ENCODE assay signal across 30 mouse cellular contexts in genomic region chr1:57800846-57801245, GRCm38 (mm10). TPM values are rescaled to one million over a fixed set of nuclear protein-coding genes. Genes with fewer than 3 reads are reported as not detected.
A peak's percentile ranks its signal among the peaks of the same experiment; 100 is the strongest.
DNase-seq lines count a peak whose midpoint lies in the region; ATAC-seq lines count a peak whose summit lies in the region.
"Had no signal": no experiment of that assay in that cellular context is flagged by ENCODE, and none has a peak within 500 bp of the region (broad histone marks: within the 10 kb centered on the region; RNA-seq: fewer than 3 reads in every experiment).

No protein-coding gene starts in this region.

- H3K4me3 ChIP-seq in neural tube, embryonic 15.5 days (replicated peaks): no peak overlapping the region
- no peak overlapping the region for H3K4me3 ChIP-seq in liver, embryonic 11.5 days (ENCODE audit: low read depth, low read length)
- H3K4me3 ChIP-seq: embryonic facial prominence, embryonic 10.5 days; embryonic facial prominence, embryonic 15.5 days; forebrain, embryonic 13.5 days; gastrocnemius, adult 2 months; hindbrain, embryonic 13.5 days; lung, embryonic 15.5 days; midbrain, embryonic 10.5 days; neural tube, embryonic 12.5 days; stomach, embryonic 15.5 days had no signal

- no peak overlapping the region for H3K4me2 ChIP-seq in neural tube, embryonic 15.5 days
- no peak overlapping the region for H3K4me2 ChIP-seq in liver, embryonic 11.5 days
- H3K4me2 ChIP-seq: embryonic facial prominence, embryonic 15.5 days; forebrain, embryonic 13.5 days; heart, embryonic 11.5 days; hindbrain, embryonic 13.5 days; lung, embryonic 15.5 days; neural tube, embryonic 12.5 days; stomach, embryonic 15.5 days had no signal

- peak; percentile 28 for DNase-seq in layer of hippocampus, adult 11-12 months (ENCODE audit: low spot score)
- no peak for DNase-seq in layer of hippocampus, adult 9-10 months (ENCODE audit: low spot score)
- no peak for DNase-seq in neural tube, embryonic 10.5 days (ENCODE audit: extremely low spot score, low spot score)
- peak; percentile 21 to 34 for DNase-seq in layer of hippocampus, postnatal 10 days (ENCODE audit: low spot score in 2 of 2)
- DNase-seq in liver, embryonic 11.5 days (ENCODE audit: low spot score): no peak
- DNase-seq: adrenal gland, adult 2 months; adrenal gland, postnatal 36 days; cerebellum, adult 2 months; cerebellum, postnatal 25 days; gastrocnemius, adult 2 months; gastrocnemius, postnatal 36 days; heart, adult 18-20 months; heart, postnatal 36 days; kidney, adult 18-20 months; kidney, postnatal 36 days; liver; right cerebral cortex, postnatal 25 days had no signal

- no peaks in the 10 kb centered on the region for H3K9me3 ChIP-seq in neural tube, embryonic 15.5 days (replicated peaks)
- no peaks in the 10 kb centered on the region for H3K9me3 ChIP-seq in liver, embryonic 11.5 days (ENCODE audit: control insufficient read depth, low read length)
- H3K9me3 ChIP-seq: embryonic facial prominence, embryonic 10.5 days; embryonic facial prominence, embryonic 15.5 days; forebrain, embryonic 13.5 days; hindbrain, embryonic 13.5 days; lung, embryonic 15.5 days; midbrain, embryonic 10.5 days; neural tube, embryonic 12.5 days; stomach, embryonic 15.5 days had no signal

- peaks cover 17% of the 10 kb centered on the region for H3K4me1 ChIP-seq in neural tube, embryonic 15.5 days
- H3K4me1 ChIP-seq in liver, embryonic 11.5 days (replicated peaks; ENCODE audit: control insufficient read depth, insufficient read depth, low read length): no peaks in the 10 kb centered on the region
- H3K4me1 ChIP-seq: lung, embryonic 15.5 days; neural tube, embryonic 12.5 days; stomach, embryonic 15.5 days had no signal

- 0 out of 2 replicates have a peak, but pooled peaks have one; percentile 10 for ATAC-seq in neural tube, embryonic 15.5 days (ENCODE audit: low FRiP score)
- no peak for ATAC-seq in liver, embryonic 11.5 days (replicated peaks; ENCODE audit: low FRiP score)
- ATAC-seq: activated CD4-positive, CD25-positive, alpha-beta regulatory T cell, adult 4 months; forebrain, embryonic 13.5 days had no signal

- H3K27ac ChIP-seq in neural tube, embryonic 15.5 days (replicated peaks): no peak overlapping the region
- no peak overlapping the region for H3K27ac ChIP-seq in liver, embryonic 11.5 days (ENCODE audit: low read depth, low read length)
- H3K27ac ChIP-seq: embryonic facial prominence, embryonic 10.5 days; embryonic facial prominence, embryonic 15.5 days; forebrain, embryonic 13.5 days; gastrocnemius, adult 2 months; hindbrain, embryonic 13.5 days; lung, embryonic 15.5 days; midbrain, embryonic 10.5 days; neural tube, embryonic 12.5 days; stomach, embryonic 15.5 days had no signal

- no peak overlapping the region for H3K9ac ChIP-seq in neural tube, embryonic 15.5 days (replicated peaks)
- H3K9ac ChIP-seq in liver, embryonic 11.5 days (ENCODE audit: low read depth, low read length): no peak overlapping the region
- H3K9ac ChIP-seq: embryonic facial prominence, embryonic 15.5 days; forebrain, embryonic 13.5 days; hindbrain, embryonic 13.5 days; lung, embryonic 15.5 days; neural tube, embryonic 12.5 days; stomach, embryonic 15.5 days had no signal

- no peaks in the 10 kb centered on the region for H3K36me3 ChIP-seq in neural tube, embryonic 15.5 days
- no peaks in the 10 kb centered on the region for H3K36me3 ChIP-seq in liver, embryonic 11.5 days (ENCODE audit: control insufficient read depth, insufficient read depth, low read length)
- H3K36me3 ChIP-seq: embryonic facial prominence, embryonic 10.5 days; hindbrain, embryonic 13.5 days; lung, embryonic 15.5 days; midbrain, embryonic 10.5 days; neural tube, embryonic 12.5 days; stomach, embryonic 15.5 days had no signal

- H3K27me3 ChIP-seq in neural tube, embryonic 15.5 days (replicated peaks): no peaks in the 10 kb centered on the region
- no peaks in the 10 kb centered on the region for H3K27me3 ChIP-seq in liver, embryonic 11.5 days (replicated peaks; ENCODE audit: control insufficient read depth, insufficient read depth, low read length)
- H3K27me3 ChIP-seq: CH12.LX; embryonic facial prominence, embryonic 15.5 days; forebrain, embryonic 13.5 days; hindbrain, embryonic 13.5 days; lung, embryonic 15.5 days; neural tube, embryonic 12.5 days; stomach, embryonic 15.5 days had no signal

- WGBS in neural tube, embryonic 15.5 days: 66% methylated on average over 6 of the region's 6 CpGs
- WGBS in liver, embryonic 11.5 days: 75% methylated on average over 6 of the region's 6 CpGs

RNA-seq across cellular contexts. Expression of gene Spats2l, which starts 26.9 kb away (rescaled TPM):
- polyA plus RNA-seq in neural tube, embryonic 15.5 days (2015; fragmentation: Nextera tagmentation; extraction: Ambion mirVana): 78.3 and 78.7 TPM in 2 replicates
- 10 to 100 TPM; 38.0 to 39.3 TPM for total RNA-seq in layer of hippocampus, postnatal 10 days (2021)
- 16.8 and 18.0 TPM in 2 replicates for polyA plus RNA-seq in liver, embryonic 11.5 days (2014; fragmentation: Nextera tagmentation; extraction: Ambion mirVana)
- total RNA-seq: megakaryocyte progenitor cell, adult 5-6 weeks had no signal

Comparison
In these comparisons a context has a peak if more than half of its experiments do, and no peak if none do; other contexts are left out.
1. DNase-seq: peak in layer of hippocampus, adult 11-12 months (single experiment) and layer of hippocampus, postnatal 10 days (2 of 2); none in layer of hippocampus, adult 9-10 months (single experiment), neural tube, embryonic 10.5 days (single experiment) and liver, embryonic 11.5 days (single experiment).